Mouse (Mus musculus) layer of hippocampus, postnatal 25 days (tissue): ENCODE measurements around the gene Mndal. TPM values are rescaled to one million over a fixed set of nuclear protein-coding genes. Genes with fewer than 3 reads are reported as not detected.

ENCODE experiments used
- total RNA-seq, 2 experiments: library from RNA; stranded (reverse); gene quantifications; 2 replicates each; pipeline ENCODE4 v1.2.3; 2021

The Mndal gene
- total RNA-seq, 2 experiments from 2014 or later: 9.9 to 12.0 TPM

Other genes with a start within 250 kb of the Mndal start
- under 1 TPM; 0.16 to 0.25 TPM for gene Ifi207, start 200.7 kb downstream of the Mndal start, total RNA-seq
- under 1 TPM; 0.22 to 0.23 TPM for gene Ifi204, start 175.5 kb downstream of the Mndal start, total RNA-seq
- not detected for gene Ifi211, start 29.4 kb downstream of the Mndal start, total RNA-seq
- gene Ifi203, start 181 bp upstream of the Mndal start, total RNA-seq: 1 to 10 TPM; 4.8 to 6.3 TPM
- not detected for gene Ifi202b, start 40.3 kb upstream of the Mndal start, total RNA-seq
- gene Ifi205, start 89.3 kb upstream of the Mndal start, total RNA-seq: not detected
- gene Olfr433, start 98.2 kb upstream of the Mndal start, total RNA-seq: not detected
- not detected for gene Olfr432, start 106.7 kb upstream of the Mndal start, total RNA-seq
- not detected for gene Olfr430, start 124.1 kb upstream of the Mndal start, total RNA-seq
- not detected for gene Olfr429, start 141.8 kb upstream of the Mndal start, total RNA-seq
- not detected for gene Olfr427, start 154.4 kb upstream of the Mndal start, total RNA-seq
- not detected for gene Olfr231, start 178.7 kb upstream of the Mndal start, total RNA-seq
- gene Olfr424, start 189.0 kb upstream of the Mndal start, total RNA-seq: not detected
- gene Olfr420, start 213.1 kb upstream of the Mndal start, total RNA-seq: not detected
- under 1 TPM; 0.07 to 0.12 TPM for gene Spta1, start 230.3 kb upstream of the Mndal start, total RNA-seq